Mouse (Mus musculus) midbrain, embryonic 12.5 days (tissue): Measurements from ENCODE around the gene Serinc2. TPM values are rescaled to one million over a fixed set of nuclear protein-coding genes. Genes with fewer than 3 reads are reported as not detected.
"Not testable (repeated sequence)": the region's sequence is repeated elsewhere in the genome, so short reads cannot be mapped to it uniquely, and the experiment has no call there.

Experiments
- ATAC-seq: fragments of 200-750 bp; cut with Nextera tagmentation; 2 replicates; pipeline ENCODE4 v1.8.0; 2017; ENCODE audit warnings: low read depth, moderate TSS enrichment, moderate library complexity; ENCODE audit not compliant: low FRiP score
- H3K27ac ChIP-seq: fragments of 300-500 bp; sonication (generic); replicated peaks from 2 replicates; pipeline ENCODE4 v1.5.1; 2016; ENCODE audit warnings: mild to moderate bottlenecking
- H3K27me3 ChIP-seq: fragments of 300-500 bp; sonication (generic); 2 replicates; pipeline ENCODE4 v1.6.1; 2016; ENCODE audit warnings: mild to moderate bottlenecking
- H3K36me3 ChIP-seq: fragments of 300-500 bp; sonication (generic); 2 replicates; pipeline ENCODE4 v1.6.1; 2016
- H3K4me1 ChIP-seq: fragments of 300-500 bp; sonication (generic); 2 replicates; pipeline ENCODE4 v1.6.1; 2016
- H3K4me2 ChIP-seq: fragments of 300-500 bp; sonication (generic); replicated peaks from 2 replicates; pipeline ENCODE4 v1.6.1; 2016; ENCODE audit warnings: mild to moderate bottlenecking, moderate library complexity
- H3K4me3 ChIP-seq: fragments of 300-500 bp; sonication (generic); 2 replicates; pipeline ENCODE4 v1.5.1; 2016; ENCODE audit warnings: mild to moderate bottlenecking
- H3K9ac ChIP-seq: fragments of 300-500 bp; sonication (generic); replicated peaks from 2 replicates; pipeline ENCODE4 v1.6.1; 2016; ENCODE audit warnings: mild to moderate bottlenecking, moderate library complexity
- H3K9me3 ChIP-seq: fragments of 300-500 bp; sonication (generic); 2 replicates; pipeline ENCODE4 v1.6.1; 2016; ENCODE audit warnings: mild to moderate bottlenecking
- whole genome bisulfite sequencing: fragments of 180-500 bp; shearing (Covaris S2); methylation state at CpG from one replicate; pipeline ENCODE4 v1.1.7; 2016; 5-methylcytosine and 5-hydroxymethylcytosine counted together
- polyA plus RNA-seq: library from polyadenylated mRNA; unstranded; fragments of >200 nt; fragmentation: Nextera tagmentation; extraction: Ambion mirVana; gene quantifications from 2 replicates; pipeline ENCODE4 v1.2.1, GENCODE M21; 2016

The Serinc2 gene
- polyA plus RNA-seq, 1 experiment from 2014 or later, result 66.3 TPM

- 52% methylated on average over 7 of the region's 7 CpGs for WGBS
- no peaks in the 10 kb centered on the region for H3K4me1 ChIP-seq
- H3K27ac ChIP-seq, result no peak overlapping the region
- H3K27me3 ChIP-seq, result peaks cover 2% of the 10 kb centered on the region; the same call in 1 of the 2 replicates
- H3K9me3 ChIP-seq, result no peaks in the 10 kb centered on the region
- H3K4me3 ChIP-seq, result no peak overlapping the region
- H3K4me2 ChIP-seq, result no peak overlapping the region
- peak; percentile 12; the same call in 1 of the 2 replicates for ATAC-seq
- peaks cover 54% of the 10 kb centered on the region for H3K36me3 ChIP-seq
- H3K9ac ChIP-seq, result no peak overlapping the region
These were observed 27.8 kb downstream of the Serinc2 start for GRCm38 (mm10) chr4:130251172-130251705.

GRCm38 (mm10) chr4:130248636-130249035, 30.4 kb downstream of the Serinc2 start:
- H3K36me3 ChIP-seq, result peaks cover 29% of the 10 kb centered on the region
- 59% methylated on average over 3 of the region's 3 CpGs for WGBS
- H3K27me3 ChIP-seq, result peaks cover 9% of the 10 kb centered on the region
- no peak overlapping the region for H3K4me2 ChIP-seq
- no peaks in the 10 kb centered on the region for H3K9me3 ChIP-seq
- H3K4me1 ChIP-seq, result no peaks in the 10 kb centered on the region
- H3K4me3 ChIP-seq, result no peak overlapping the region
- no peak overlapping the region for H3K27ac ChIP-seq
- no peak overlapping the region for H3K9ac ChIP-seq
- ATAC-seq, result no peak

GRCm38 (mm10) chr4:130246132-130246531, 32.9 kb downstream of the Serinc2 start:
- H3K4me2 ChIP-seq, result no peak overlapping the region
- no peaks in the 10 kb centered on the region for H3K4me1 ChIP-seq
- H3K9ac ChIP-seq, result no peak overlapping the region
- no peaks in the 10 kb centered on the region for H3K9me3 ChIP-seq
- H3K27ac ChIP-seq, result no peak overlapping the region
- no peak for ATAC-seq
- H3K4me3 ChIP-seq, result no peak overlapping the region
- peaks cover 12% of the 10 kb centered on the region for H3K36me3 ChIP-seq
- peaks cover 9% of the 10 kb centered on the region for H3K27me3 ChIP-seq
- under 1% methylated on average over 6 of the region's 6 CpGs for WGBS

GRCm38 (mm10) chr4:130244749-130245148, 34.3 kb downstream of the Serinc2 start:
- Histone ChIP-seq H3K9ac (no peak overlapping the region), H3K27me3 (peaks cover 9% of the 10 kb centered on the region), H3K9me3 (no peaks in the 10 kb centered on the region), H3K4me2 (no peak overlapping the region), H3K4me1 (no peaks in the 10 kb centered on the region), H3K36me3 (no peaks in the 10 kb centered on the region; the same call in 1 of the 2 replicates), H3K4me3 (no peak overlapping the region), H3K27ac (no peak overlapping the region)
- no peak for ATAC-seq
- 81% methylated on average over 8 of the region's 8 CpGs for WGBS

- not testable (repeated sequence) for H3K4me2 ChIP-seq, H3K4me1 ChIP-seq, H3K9ac ChIP-seq, H3K27me3 ChIP-seq, ATAC-seq, H3K9me3 ChIP-seq, H3K36me3 ChIP-seq, H3K27ac ChIP-seq, H3K4me3 ChIP-seq
- WGBS, result 63% methylated on average over 1 of the region's 1 CpGs
These were observed 35.4 kb downstream of the Serinc2 start for GRCm38 (mm10) chr4:130243621-130244020.

- ATAC-seq, result no peak
- WGBS, result 90% methylated on average over 5 of the region's 5 CpGs
- Histone ChIP-seq H3K36me3 (no peaks in the 10 kb centered on the region), H3K27me3 (peaks cover 9% of the 10 kb centered on the region), H3K9me3 (no peaks in the 10 kb centered on the region), H3K4me2 (no peak overlapping the region), H3K4me1 (no peaks in the 10 kb centered on the region), H3K27ac (no peak overlapping the region), H3K4me3 (no peak overlapping the region), H3K9ac (no peak overlapping the region)
These were observed 36.0 kb downstream of the Serinc2 start for GRCm38 (mm10) chr4:130242956-130243355.

GRCm38 (mm10) chr4:130240695-130241094, 38.3 kb downstream of the Serinc2 start:
- peaks cover 3% of the 10 kb centered on the region; the same call in 1 of the 2 replicates for H3K27me3 ChIP-seq
- no peak overlapping the region for H3K9ac ChIP-seq
- no peaks in the 10 kb centered on the region for H3K4me1 ChIP-seq
- no peak overlapping the region for H3K4me3 ChIP-seq
- 40% methylated on average over 5 of the region's 5 CpGs for WGBS
- H3K9me3 ChIP-seq, result no peaks in the 10 kb centered on the region
- no peak overlapping the region for H3K4me2 ChIP-seq
- ATAC-seq, result no peak
- no peaks in the 10 kb centered on the region for H3K36me3 ChIP-seq
- H3K27ac ChIP-seq, result no peak overlapping the region

- no peak overlapping the region for H3K4me2 ChIP-seq
- H3K36me3 ChIP-seq, result no peaks in the 10 kb centered on the region
- H3K9me3 ChIP-seq, result no peaks in the 10 kb centered on the region
- 90% methylated on average over 4 of the region's 4 CpGs for WGBS
- no peaks in the 10 kb centered on the region for H3K4me1 ChIP-seq
- H3K27me3 ChIP-seq, result no peaks in the 10 kb centered on the region
- no peak overlapping the region for H3K9ac ChIP-seq
- H3K27ac ChIP-seq, result no peak overlapping the region
- ATAC-seq, result no peak
- H3K4me3 ChIP-seq, result no peak overlapping the region
These were observed 41.4 kb downstream of the Serinc2 start for GRCm38 (mm10) chr4:130237607-130238006.

- 65% methylated on average over 8 of the region's 8 CpGs for WGBS
- H3K9ac ChIP-seq, result no peak overlapping the region
- no peak overlapping the region for H3K4me2 ChIP-seq
- H3K36me3 ChIP-seq, result no peaks in the 10 kb centered on the region
- H3K4me3 ChIP-seq, result no peak overlapping the region
- no peaks in the 10 kb centered on the region for H3K27me3 ChIP-seq
- H3K27ac ChIP-seq, result no peak overlapping the region
- H3K4me1 ChIP-seq, result no peaks in the 10 kb centered on the region
- ATAC-seq, result no peak
- H3K9me3 ChIP-seq, result no peaks in the 10 kb centered on the region
These were observed 42.6 kb downstream of the Serinc2 start for GRCm38 (mm10) chr4:130236361-130236760.

GRCm38 (mm10) chr4:130224071-130224470, 54.9 kb downstream of the Serinc2 start:
- Histone ChIP-seq H3K4me2 (no peak overlapping the region), H3K9me3 (no peaks in the 10 kb centered on the region), H3K4me1 (no peaks in the 10 kb centered on the region), H3K27me3 (no peaks in the 10 kb centered on the region), H3K36me3 (no peaks in the 10 kb centered on the region), H3K27ac (no peak overlapping the region), H3K4me3 (no peak overlapping the region), H3K9ac (no peak overlapping the region)
- ATAC-seq, result no peak

GRCm38 (mm10) chr4:130222179-130222578, 56.8 kb downstream of the Serinc2 start, which contains the start of gene Gm853:
TSS of gene Gm853 (minus strand) at chr4:130222401.
- no peaks in the 10 kb centered on the region for H3K9me3 ChIP-seq
- 57% methylated on average over 4 of the region's 4 CpGs for WGBS

GRCm38 (mm10) chr4:130220176-130220575, 58.8 kb downstream of the Serinc2 start:
- no peaks in the 10 kb centered on the region for H3K9me3 ChIP-seq
- ATAC-seq, result no peak
- H3K4me1 ChIP-seq, result no peaks in the 10 kb centered on the region
- H3K9ac ChIP-seq, result no peak overlapping the region
- no peak overlapping the region for H3K4me2 ChIP-seq
- no peaks in the 10 kb centered on the region for H3K36me3 ChIP-seq
- no peaks in the 10 kb centered on the region for H3K27me3 ChIP-seq
- whole genome bisulfite sequencing, result 83% methylated on average over 9 of the region's 9 CpGs
- no peak overlapping the region for H3K27ac ChIP-seq
- H3K4me3 ChIP-seq, result no peak overlapping the region

More at GRCm38 (mm10) chr4:130222179-130222578, 56.8 kb downstream of the Serinc2 start, which contains the start of gene Gm853:
- no peaks in the 10 kb centered on the region for H3K27me3 ChIP-seq
- ATAC-seq, result no peak
- no peak within 1 kb of the TSS for H3K27ac ChIP-seq
- H3K4me2 ChIP-seq, result no peak within 1 kb of the TSS
- no peaks in the 10 kb centered on the region for H3K36me3 ChIP-seq
- H3K9ac ChIP-seq, result no peak within 1 kb of the TSS
- H3K4me1 ChIP-seq, result no peaks in the 10 kb centered on the region
- H3K4me3 ChIP-seq, result no peak within 1 kb of the TSS

GRCm38 (mm10) chr4:130215392-130215791, 63.6 kb downstream of the Serinc2 start:
- H3K9me3 ChIP-seq, result no peaks in the 10 kb centered on the region
- H3K36me3 ChIP-seq, result no peaks in the 10 kb centered on the region
- H3K4me1 ChIP-seq, result no peaks in the 10 kb centered on the region
- H3K27ac ChIP-seq, result no peak overlapping the region
- H3K4me3 ChIP-seq, result no peak overlapping the region
- no peak overlapping the region for H3K4me2 ChIP-seq
- no peak for ATAC-seq
- H3K27me3 ChIP-seq, result no peaks in the 10 kb centered on the region
- H3K9ac ChIP-seq, result no peak overlapping the region
- WGBS, result 90% methylated on average over 8 of the region's 8 CpGs
